Mouse (Mus musculus): ENCODE measurements around the gene Ano6. TPM values are rescaled to one million over a fixed set of nuclear protein-coding genes. Genes with fewer than 3 reads are reported as not detected.

Ano6 gene
- polyA plus RNA-seq, 1 experiment from 2014 or later = 37.2 TPM

DNA sequence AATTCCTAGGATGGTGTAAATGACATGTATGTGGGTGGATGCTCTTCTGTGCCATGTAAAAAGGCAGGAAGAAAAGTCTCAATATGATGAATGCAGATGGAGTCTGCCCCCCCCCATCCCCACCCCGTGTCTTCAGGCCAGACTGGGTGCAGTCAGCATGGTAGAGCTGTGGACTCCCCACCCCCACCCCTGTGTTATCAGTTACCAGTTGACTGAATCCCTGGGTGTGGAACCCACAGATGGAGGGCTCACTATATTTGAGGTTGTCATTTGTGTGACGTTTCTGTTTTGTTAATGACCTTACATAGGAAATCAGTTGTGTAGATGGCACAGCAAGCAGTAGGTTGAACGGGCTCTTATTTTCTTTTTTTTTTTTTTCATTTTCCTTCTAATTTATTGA lies 126.7 kb downstream of the Ano6 start:
- 84% methylated on average over 3 of the region's 3 CpGs for WGBS
- H3K4me1 ChIP-seq (ENCODE audit: control insufficient read depth in 2 of 2, insufficient read depth in 2 of 2, low read length in 2 of 2) = peaks cover 14 to 36% of the 10 kb centered on the region in 2 experiments
- no peaks in the 10 kb centered on the region for H3K27me3 ChIP-seq (ENCODE audit: control insufficient read depth, insufficient read depth, low read length)
- H3K36me3 ChIP-seq (ENCODE audit: control insufficient read depth, insufficient read depth, low read length) = peaks cover 51% of the 10 kb centered on the region
- no peaks in the 10 kb centered on the region for H3K9me3 ChIP-seq (ENCODE audit: control insufficient read depth, low read length)
- no peak for ATAC-seq (ENCODE audit: insufficient number of reproducible peaks, insufficient read depth, low FRiP score, low read depth)
- no peak overlapping the region for H3K4me3 ChIP-seq (ENCODE audit: control insufficient read depth in 1 of 2, insufficient read depth in 1 of 2, low read depth in 1 of 2, low read length in 2 of 2)
- no peak overlapping the region for H3K9ac ChIP-seq (ENCODE audit: low read length)
- no peak overlapping the region for H3K27ac ChIP-seq (replicated peaks in 1 of 2; ENCODE audit: control insufficient read depth in 1 of 2, insufficient read depth in 1 of 2, low read depth in 2 of 2, low read length in 2 of 2)
- H3K4me2 ChIP-seq (ENCODE audit: low read length) = no peak overlapping the region

DNA sequence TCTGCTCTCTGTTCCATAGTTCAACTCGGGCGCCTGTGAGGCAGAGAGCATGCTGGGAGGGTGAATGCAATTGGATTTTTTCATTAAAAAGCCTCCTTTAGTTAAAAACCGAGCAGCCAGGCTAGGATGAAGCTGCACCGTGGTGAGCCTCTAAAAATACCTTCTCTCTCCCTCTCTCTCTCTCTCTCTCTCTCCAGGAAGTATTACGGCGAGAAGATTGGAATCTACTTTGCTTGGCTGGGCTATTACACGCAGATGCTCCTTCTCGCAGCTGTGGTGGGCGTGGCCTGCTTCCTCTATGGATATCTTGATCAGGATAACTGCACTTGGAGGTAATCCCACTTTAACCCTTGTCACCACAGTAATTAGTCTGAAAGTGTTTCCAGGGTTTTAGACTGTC lies 129.4 kb downstream of the Ano6 start:
- H3K27me3 ChIP-seq (ENCODE audit: control insufficient read depth, insufficient read depth, low read length) = no peaks in the 10 kb centered on the region
- H3K4me2 ChIP-seq (ENCODE audit: low read length) = no peak overlapping the region
- H3K27ac ChIP-seq (replicated peaks in 1 of 2; ENCODE audit: control insufficient read depth in 1 of 2, insufficient read depth in 1 of 2, low read depth in 2 of 2, low read length in 2 of 2) = no peak overlapping the region
- H3K36me3 ChIP-seq (ENCODE audit: control insufficient read depth, insufficient read depth, low read length) = peaks cover 40% of the 10 kb centered on the region
- H3K4me1 ChIP-seq (ENCODE audit: control insufficient read depth in 2 of 2, insufficient read depth in 2 of 2, low read length in 2 of 2) = peaks cover 10 to 18% of the 10 kb centered on the region in 2 experiments
- H3K9me3 ChIP-seq (ENCODE audit: control insufficient read depth, low read length) = no peaks in the 10 kb centered on the region
- ATAC-seq (ENCODE audit: insufficient number of reproducible peaks, insufficient read depth, low FRiP score, low read depth) = no peak; the same call in 1 of the 2 replicates
- H3K9ac ChIP-seq (ENCODE audit: low read length) = no peak overlapping the region
- no peak overlapping the region for H3K4me3 ChIP-seq (ENCODE audit: control insufficient read depth in 1 of 2, insufficient read depth in 1 of 2, low read depth in 1 of 2, low read length in 2 of 2)
- 33% methylated on average over 9 of the region's 9 CpGs for WGBS

DNA sequence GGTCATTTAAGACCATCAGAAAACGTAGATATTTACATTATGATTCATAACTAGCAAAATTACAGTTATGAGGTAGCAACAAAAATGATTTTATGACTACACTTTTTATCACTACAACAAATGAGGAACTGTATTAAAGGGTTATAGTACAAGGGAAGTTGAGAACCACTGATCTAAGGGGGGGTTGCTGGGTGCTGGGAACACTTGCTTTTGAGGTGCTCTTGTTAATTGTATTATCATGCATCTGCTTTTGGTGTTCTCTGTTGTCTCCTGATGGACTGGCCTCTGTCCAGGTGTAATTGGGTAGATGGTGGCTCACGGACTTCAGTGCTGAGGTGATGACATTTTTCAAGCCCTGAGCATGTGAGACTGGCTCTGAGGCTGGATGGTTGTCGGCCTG lies 130.4 kb downstream of the Ano6 start:
- Histone ChIP-seq H3K36me3 (ENCODE audit: control insufficient read depth, insufficient read depth, low read length) (peaks cover 36% of the 10 kb centered on the region), H3K27me3 (ENCODE audit: control insufficient read depth, insufficient read depth, low read length) (no peaks in the 10 kb centered on the region), H3K9ac (ENCODE audit: low read length) (no peak overlapping the region), H3K27ac (replicated peaks in 1 of 2; ENCODE audit: control insufficient read depth in 1 of 2, insufficient read depth in 1 of 2, low read depth in 2 of 2, low read length in 2 of 2) (no peak overlapping the region), H3K4me1 (ENCODE audit: control insufficient read depth in 2 of 2, insufficient read depth in 2 of 2, low read length in 2 of 2) (peaks cover 12 to 22% of the 10 kb centered on the region in 2 experiments), H3K9me3 (ENCODE audit: control insufficient read depth, low read length) (no peaks in the 10 kb centered on the region), H3K4me2 (ENCODE audit: low read length) (no peak overlapping the region), H3K4me3 (ENCODE audit: control insufficient read depth in 1 of 2, insufficient read depth in 1 of 2, low read depth in 1 of 2, low read length in 2 of 2) (no peak overlapping the region)
- 62% methylated on average over 3 of the region's 3 CpGs for WGBS
- no peak for ATAC-seq (ENCODE audit: insufficient number of reproducible peaks, insufficient read depth, low FRiP score, low read depth)

DNA sequence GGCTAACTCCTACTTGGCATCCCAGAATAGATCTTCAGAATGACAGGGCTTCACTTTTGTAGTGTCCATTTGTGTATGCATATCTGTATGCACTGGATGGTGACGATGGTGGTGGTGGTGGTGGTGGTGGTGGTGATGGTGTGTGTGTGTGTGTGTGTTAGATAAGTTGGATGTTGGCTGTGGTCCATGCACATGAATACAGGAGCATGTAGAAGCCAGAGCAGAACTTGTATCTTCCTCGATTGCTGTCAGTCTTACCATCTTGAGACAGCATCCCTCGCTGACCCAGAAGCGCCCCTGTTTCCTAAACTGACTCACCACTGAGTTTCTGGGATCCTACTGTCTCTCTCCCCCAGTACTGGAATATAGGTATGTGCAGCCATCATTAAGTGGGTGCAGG lies 131.0 kb downstream of the Ano6 start:
- no peak overlapping the region for H3K27ac ChIP-seq (replicated peaks in 1 of 2; ENCODE audit: control insufficient read depth in 1 of 2, insufficient read depth in 1 of 2, low read depth in 2 of 2, low read length in 2 of 2)
- ATAC-seq (ENCODE audit: insufficient number of reproducible peaks, insufficient read depth, low FRiP score, low read depth) = no peak
- H3K27me3 ChIP-seq (ENCODE audit: control insufficient read depth, insufficient read depth, low read length) = no peaks in the 10 kb centered on the region

DNA sequence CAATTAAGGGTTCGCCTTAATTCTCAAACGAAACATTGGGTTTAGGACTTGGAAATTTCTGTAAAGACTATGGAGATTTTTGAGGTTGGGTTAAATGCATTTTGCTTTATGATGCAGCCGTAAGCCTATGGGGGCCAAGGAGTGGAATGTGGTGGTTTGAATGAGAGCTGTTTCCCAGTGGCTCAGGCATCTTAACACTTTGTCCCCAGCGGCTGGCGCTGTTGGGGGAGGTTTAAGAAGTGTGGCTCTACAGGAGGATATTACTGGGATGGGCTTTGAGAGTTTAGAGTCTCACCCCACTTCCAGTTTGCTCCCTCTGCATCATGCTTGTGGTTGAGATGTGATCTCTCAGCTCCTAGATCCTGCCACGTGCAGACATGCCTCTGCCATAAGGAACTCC lies 131.9 kb downstream of the Ano6 start:
- H3K9ac ChIP-seq (ENCODE audit: low read length) = no peak overlapping the region
- H3K4me1 ChIP-seq (ENCODE audit: control insufficient read depth in 2 of 2, insufficient read depth in 2 of 2, low read length in 2 of 2) = peaks cover 12 to 22% of the 10 kb centered on the region in 2 experiments
- H3K4me2 ChIP-seq (ENCODE audit: low read length) = no peak overlapping the region
- H3K9me3 ChIP-seq (ENCODE audit: control insufficient read depth, low read length) = no peaks in the 10 kb centered on the region
- no peaks in the 10 kb centered on the region for H3K27me3 ChIP-seq (ENCODE audit: control insufficient read depth, insufficient read depth, low read length)
- H3K36me3 ChIP-seq (ENCODE audit: control insufficient read depth, insufficient read depth, low read length) = peaks cover 26% of the 10 kb centered on the region
- 80% methylated on average over 6 of the region's 6 CpGs for WGBS
- H3K27ac ChIP-seq (replicated peaks in 1 of 2; ENCODE audit: control insufficient read depth in 1 of 2, insufficient read depth in 1 of 2, low read depth in 2 of 2, low read length in 2 of 2) = no peak overlapping the region
- H3K4me3 ChIP-seq (ENCODE audit: control insufficient read depth in 1 of 2, insufficient read depth in 1 of 2, low read depth in 1 of 2, low read length in 2 of 2) = no peak overlapping the region
- ATAC-seq (ENCODE audit: insufficient number of reproducible peaks, insufficient read depth, low FRiP score, low read depth) = no peak

More for the DNA sequence above, 131.0 kb downstream of the Ano6 start:
- Histone ChIP-seq H3K4me2 (ENCODE audit: low read length) (no peak overlapping the region), H3K36me3 (ENCODE audit: control insufficient read depth, insufficient read depth, low read length) (peaks cover 30% of the 10 kb centered on the region), H3K9ac (ENCODE audit: low read length) (no peak overlapping the region), H3K4me1 (ENCODE audit: control insufficient read depth in 2 of 2, insufficient read depth in 2 of 2, low read length in 2 of 2) (peaks cover 12 to 22% of the 10 kb centered on the region in 2 experiments), H3K9me3 (ENCODE audit: control insufficient read depth, low read length) (no peaks in the 10 kb centered on the region), H3K4me3 (ENCODE audit: control insufficient read depth in 1 of 2, insufficient read depth in 1 of 2, low read depth in 1 of 2, low read length in 2 of 2) (no peak overlapping the region)
- WGBS = 78% methylated on average over 4 of the region's 4 CpGs

DNA sequence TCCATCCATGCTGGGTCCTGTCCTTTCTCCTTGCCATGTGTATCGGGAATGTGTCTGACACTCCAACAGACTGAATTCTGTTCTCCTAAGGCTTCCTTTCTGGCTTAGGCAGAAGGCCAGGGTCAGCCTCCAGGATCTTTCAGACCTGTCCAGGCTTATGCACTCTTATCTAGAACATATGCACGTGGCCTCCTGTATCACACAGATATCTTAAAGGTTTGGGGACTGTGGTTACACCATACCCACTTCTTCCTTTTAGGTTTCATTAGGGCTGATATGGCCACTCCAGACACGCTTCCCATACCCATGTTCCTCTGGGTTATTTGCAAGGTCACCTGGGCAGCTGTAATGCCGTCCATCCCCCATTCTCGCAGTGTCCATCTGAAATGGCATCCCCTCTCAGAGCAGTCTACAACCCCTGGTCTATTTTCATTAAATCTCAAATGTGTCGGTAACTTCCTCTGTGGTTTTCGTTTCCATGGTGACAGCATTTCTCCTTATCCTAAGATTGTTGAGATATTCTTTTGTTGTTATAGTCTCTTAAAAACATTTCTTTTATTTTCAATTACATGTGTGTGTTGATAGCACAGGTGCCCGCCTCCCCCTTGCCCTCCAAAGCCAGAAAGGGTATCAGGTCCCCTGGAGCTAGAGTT lies 134.8 kb downstream of the Ano6 start:
- Histone ChIP-seq H3K4me1 (ENCODE audit: control insufficient read depth in 2 of 2, insufficient read depth in 2 of 2, low read length in 2 of 2) (peaks cover 10 to 14% of the 10 kb centered on the region in 2 experiments), H3K36me3 (ENCODE audit: control insufficient read depth, insufficient read depth, low read length) (peaks cover 38% of the 10 kb centered on the region)
- WGBS = 76% methylated on average over 8 of the region's 8 CpGs

DNA sequence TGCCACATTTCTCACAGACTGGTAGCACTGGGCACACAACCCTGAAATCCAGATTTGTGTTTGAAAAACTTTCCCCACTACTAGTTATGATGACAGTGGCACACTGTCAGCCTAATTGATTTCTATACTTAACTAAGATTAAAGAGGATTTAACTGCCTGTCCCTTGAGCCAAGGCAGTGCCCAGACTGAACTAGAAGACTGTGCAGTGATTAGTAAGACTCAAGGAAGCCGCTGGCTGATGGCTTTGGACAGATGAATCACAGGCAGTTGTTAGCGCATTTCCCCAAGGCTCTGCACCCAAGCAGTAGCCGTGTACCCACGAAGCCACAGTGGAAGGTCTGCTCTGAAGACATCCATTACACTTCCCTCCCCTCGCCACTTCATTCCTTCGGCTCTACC lies 138.4 kb downstream of the Ano6 start:
- peaks cover 7% of the 10 kb centered on the region; the same call in 1 of the 2 replicates for H3K9me3 ChIP-seq (ENCODE audit: control insufficient read depth, low read length)
- H3K27ac ChIP-seq (replicated peaks in 1 of 2; ENCODE audit: control insufficient read depth in 1 of 2, insufficient read depth in 1 of 2, low read depth in 2 of 2, low read length in 2 of 2) = no peak overlapping the region
- H3K4me3 ChIP-seq (ENCODE audit: control insufficient read depth in 1 of 2, insufficient read depth in 1 of 2, low read depth in 1 of 2, low read length in 2 of 2) = no peak overlapping the region
- WGBS = 90% methylated on average over 6 of the region's 6 CpGs
- H3K4me1 ChIP-seq (ENCODE audit: control insufficient read depth in 2 of 2, insufficient read depth in 2 of 2, low read length in 2 of 2) = peaks cover 6 to 20% of the 10 kb centered on the region in 2 experiments
- H3K27me3 ChIP-seq (ENCODE audit: control insufficient read depth, insufficient read depth, low read length) = no peaks in the 10 kb centered on the region
- no peak for ATAC-seq (ENCODE audit: insufficient number of reproducible peaks, insufficient read depth, low FRiP score, low read depth)
- H3K36me3 ChIP-seq (ENCODE audit: control insufficient read depth, insufficient read depth, low read length) = peaks cover 37% of the 10 kb centered on the region
- H3K9ac ChIP-seq (ENCODE audit: low read length) = no peak overlapping the region
- H3K4me2 ChIP-seq (ENCODE audit: low read length) = no peak overlapping the region

More for the DNA sequence above, 134.8 kb downstream of the Ano6 start:
- no peak overlapping the region for H3K27ac ChIP-seq (replicated peaks in 1 of 2; ENCODE audit: control insufficient read depth in 1 of 2, insufficient read depth in 1 of 2, low read depth in 2 of 2, low read length in 2 of 2)
- no peak overlapping the region for H3K4me3 ChIP-seq (ENCODE audit: control insufficient read depth in 1 of 2, insufficient read depth in 1 of 2, low read depth in 1 of 2, low read length in 2 of 2)
- ATAC-seq (ENCODE audit: insufficient number of reproducible peaks, insufficient read depth, low FRiP score, low read depth) = no peak
- no peak overlapping the region for H3K9ac ChIP-seq (ENCODE audit: low read length)
- H3K4me2 ChIP-seq (ENCODE audit: low read length) = no peak overlapping the region
- peaks cover under 1% of the 10 kb centered on the region; the same call in 1 of the 2 replicates for H3K9me3 ChIP-seq (ENCODE audit: control insufficient read depth, low read length)
- H3K27me3 ChIP-seq (ENCODE audit: control insufficient read depth, insufficient read depth, low read length) = no peaks in the 10 kb centered on the region

All from heart, embryonic 14.5 days (tissue).